In the genomic region with DNA sequence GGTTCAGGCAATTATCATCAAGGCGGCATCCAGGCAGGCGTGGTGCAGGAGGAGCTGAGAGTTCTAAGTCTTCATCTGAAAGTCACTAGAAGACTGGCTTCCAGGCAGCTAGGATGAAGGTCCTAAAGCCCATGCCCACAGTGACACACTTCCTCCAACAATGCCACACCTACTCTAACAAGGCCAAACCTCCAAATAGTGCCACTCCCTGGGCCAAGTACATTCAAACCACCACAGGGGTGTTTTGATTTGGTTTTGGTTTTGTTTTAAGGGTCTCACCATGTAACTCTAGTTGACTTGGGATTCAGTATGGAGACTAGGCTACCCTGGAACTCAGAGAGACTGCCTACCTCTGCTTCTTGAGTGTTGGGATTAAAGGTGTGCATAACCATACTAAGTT, we compare ENCODE assay signal across 8 mouse cellular contexts. TPM values are rescaled to one million over a fixed set of nuclear protein-coding genes. Genes with fewer than 3 reads are reported as not detected.
DNase-seq lines count a peak whose midpoint lies in the region; ATAC-seq lines count a peak whose summit lies in the region.

Tmbim1 (minus strand) TSS at position 101 of the 400 bp plus-strand sequence.

- no peaks in the 10 kb centered on the region for H3K9me3 ChIP-seq in lung, embryonic 16.5 days (ENCODE audit: control insufficient read depth, low read length)
- no peaks in the 10 kb centered on the region for H3K9me3 ChIP-seq in heart, embryonic 12.5 days (replicated peaks)
- H3K9me3 ChIP-seq in neural tube, embryonic 15.5 days (replicated peaks): no peaks in the 10 kb centered on the region

- peaks cover 30% of the 10 kb centered on the region for H3K4me1 ChIP-seq in lung, embryonic 16.5 days (replicated peaks; ENCODE audit: control insufficient read depth, insufficient read depth, low read length)
- H3K4me1 ChIP-seq in heart, embryonic 12.5 days (replicated peaks): peaks cover 61% of the 10 kb centered on the region
- H3K4me1 ChIP-seq in neural tube, embryonic 15.5 days: peaks cover 11% of the 10 kb centered on the region

- H3K36me3 ChIP-seq in lung, embryonic 16.5 days (ENCODE audit: control insufficient read depth, insufficient read depth, low read length): no peaks in the 10 kb centered on the region
- no peaks in the 10 kb centered on the region for H3K36me3 ChIP-seq in heart, embryonic 12.5 days
- H3K36me3 ChIP-seq in neural tube, embryonic 15.5 days: no peaks in the 10 kb centered on the region

- intact Hi-C loops in left cerebral cortex, postnatal 25 days (cut with DNase I): no loop called here

- H3K9ac ChIP-seq in lung, embryonic 16.5 days (ENCODE audit: low read length): peak within 1 kb of the TSS; percentile 93
- H3K9ac ChIP-seq in heart, embryonic 12.5 days: peak within 1 kb of the TSS; percentile 79; the same call in 1 of the 2 replicates
- H3K9ac ChIP-seq in neural tube, embryonic 15.5 days (replicated peaks): no peak within 1 kb of the TSS

- ATAC-seq in lung, embryonic 16.5 days (ENCODE audit: low read depth): no peak
- ATAC-seq in common myeloid progenitor, adult 5-6 weeks (replicated peaks; ENCODE audit: low read depth, poor library complexity, severe bottlenecking): no peak
- ATAC-seq in heart, embryonic 12.5 days (ENCODE audit: insufficient number of reproducible peaks, low FRiP score): no peak
- no peak for ATAC-seq in neural tube, embryonic 15.5 days (ENCODE audit: low FRiP score)

- DNase-seq in lung, postnatal 36 days: no peak
- DNase-seq in left cerebral cortex, postnatal 25 days (ENCODE audit: low spot score in 2 of 2): no peak
- DNase-seq in B cell, adult 2 months: no peak
- no peak for DNase-seq in T-cell, adult 2 months (ENCODE audit: low spot score)

- 82% methylated on average over 2 of the region's 2 CpGs for WGBS in lung, embryonic 16.5 days
- 89% methylated on average over 2 of the region's 2 CpGs for WGBS in heart, embryonic 12.5 days
- 84% methylated on average over 2 of the region's 2 CpGs for WGBS in neural tube, embryonic 15.5 days

- peak within 1 kb of the TSS; percentile 84 for H3K4me3 ChIP-seq in lung, embryonic 16.5 days (ENCODE audit: low read length)
- peak within 1 kb of the TSS; percentile 64 for H3K4me3 ChIP-seq in heart, embryonic 12.5 days
- no peak within 1 kb of the TSS; the same call in 1 of the 2 replicates for H3K4me3 ChIP-seq in neural tube, embryonic 15.5 days (replicated peaks)

- no peaks in the 10 kb centered on the region for H3K27me3 ChIP-seq in lung, embryonic 16.5 days (ENCODE audit: control insufficient read depth, insufficient read depth, low read depth, low read length)
- H3K27me3 ChIP-seq in heart, embryonic 12.5 days (replicated peaks): no peaks in the 10 kb centered on the region
- H3K27me3 ChIP-seq in neural tube, embryonic 15.5 days (replicated peaks): peaks cover 18% of the 10 kb centered on the region

- peak within 1 kb of the TSS; percentile 77 for H3K4me2 ChIP-seq in lung, embryonic 16.5 days (ENCODE audit: low read depth, low read length)
- H3K4me2 ChIP-seq in heart, embryonic 12.5 days: peak within 1 kb of the TSS; percentile 73
- peak within 1 kb of the TSS; percentile 69; the same call in 1 of the 2 replicates for H3K4me2 ChIP-seq in neural tube, embryonic 15.5 days

- peak within 1 kb of the TSS; percentile 96 for H3K27ac ChIP-seq in lung, embryonic 16.5 days (ENCODE audit: low read length)
- peak within 1 kb of the TSS; percentile 91 for H3K27ac ChIP-seq in heart, embryonic 12.5 days (ENCODE audit: poor library complexity, severe bottlenecking)
- H3K27ac ChIP-seq in neural tube, embryonic 15.5 days (replicated peaks): no peak within 1 kb of the TSS

RNA-seq across cellular contexts. Expression of gene Tmbim1, which starts in this region (rescaled TPM):
- 57.9 and 63.0 TPM in 2 replicates for polyA plus RNA-seq in lung, embryonic 16.5 days (2015; fragmentation: Nextera tagmentation; extraction: Ambion mirVana)
- 16.1 and 19.7 TPM in 2 replicates for total RNA-seq in common myeloid progenitor, adult 5-6 weeks (2017)
- 41.1 and 42.9 TPM in 2 replicates for polyA plus RNA-seq in heart, embryonic 12.5 days (2016; fragmentation: Nextera tagmentation; extraction: Ambion mirVana)
- 10 to 100 TPM; 21.8 to 22.9 TPM for total RNA-seq in left cerebral cortex, postnatal 25 days (2021)
- polyA plus RNA-seq in neural tube, embryonic 15.5 days (2015; fragmentation: Nextera tagmentation; extraction: Ambion mirVana): 10.1 and 12.9 TPM in 2 replicates
